Mouse (Mus musculus): Measurements from ENCODE around the gene Gm3435. TPM values are rescaled to one million over a fixed set of nuclear protein-coding genes. Genes with fewer than 3 reads are reported as not detected.
"Not testable (repeated sequence)": the region's sequence is repeated elsewhere in the genome, so short reads cannot be mapped to it uniquely, and the experiment has no call there.

Gene Gm3435
- polyA plus RNA-seq, 1 experiment from 2014 or later = 3.7 TPM

DNA sequence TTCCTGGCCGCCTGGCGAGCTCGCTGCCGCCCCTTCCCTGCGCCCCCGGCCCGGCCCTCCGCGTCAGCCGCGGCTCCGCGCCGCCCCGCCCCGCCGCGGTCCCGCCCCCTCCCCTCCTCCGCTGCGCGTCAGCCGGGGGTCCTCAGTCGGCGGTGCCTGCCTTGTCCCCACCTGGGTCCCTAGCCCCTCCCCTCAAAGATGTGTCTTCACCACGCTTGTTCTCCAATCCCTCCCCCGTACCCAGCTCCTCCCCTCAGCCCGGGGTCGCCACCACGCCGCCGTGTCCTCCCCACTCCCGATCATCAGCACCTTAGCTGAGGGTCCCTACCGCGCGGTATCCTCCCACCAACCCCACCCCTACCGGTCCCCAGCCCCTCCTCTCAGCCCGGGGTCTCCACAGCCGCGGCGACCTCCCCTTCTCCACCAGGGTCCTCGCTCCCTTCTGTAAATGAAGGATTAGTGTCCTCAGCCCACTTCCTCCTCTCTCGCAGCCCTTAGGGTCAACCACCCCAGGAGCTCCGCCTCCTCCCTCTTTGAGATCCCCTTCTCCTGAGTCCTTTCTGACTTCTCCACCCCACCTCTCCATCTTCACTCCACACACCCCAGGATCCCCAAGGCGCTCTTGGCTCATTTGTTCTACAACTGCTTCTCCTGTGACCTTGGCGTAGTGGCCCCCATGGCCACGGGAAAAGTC, 16.7 kb upstream of the Gm3435 start:
- no CpG with 5 or more reads among the region's 47 CpGs for WGBS
- not testable (repeated sequence) for H3K4me3 ChIP-seq (ENCODE audit: low read depth, low read length); H3K27ac ChIP-seq (ENCODE audit: low read depth); H3K9me3 ChIP-seq (ENCODE audit: low read depth, low read length); H3K27me3 ChIP-seq (ENCODE audit: insufficient read depth, low read length); DNase-seq; H3K4me1 ChIP-seq (ENCODE audit: insufficient read depth); H3K4me2 ChIP-seq; H3K36me3 ChIP-seq (ENCODE audit: insufficient read depth); H3K9ac ChIP-seq
- ATAC-seq (ENCODE audit: insufficient read depth) = peak; percentile 84

DNA sequence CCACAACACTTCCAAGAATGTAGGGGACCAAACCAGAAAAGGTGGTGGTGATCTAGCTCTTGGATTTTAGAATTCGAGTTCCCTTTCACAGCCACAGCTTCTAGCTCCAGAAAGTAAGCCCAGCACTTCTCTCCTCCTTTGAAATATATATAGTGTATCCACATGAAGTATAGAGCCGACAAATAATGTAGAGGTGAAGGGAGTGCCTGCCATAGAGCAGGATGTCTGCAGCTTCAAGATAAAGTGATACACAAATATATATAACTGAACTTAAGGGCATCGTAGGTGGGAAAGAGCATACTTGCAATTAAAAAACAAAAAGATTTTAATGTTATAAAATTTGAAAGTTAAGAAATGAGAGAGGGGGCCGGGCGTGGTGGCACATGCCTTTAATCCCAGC, 15.8 kb upstream of the Gm3435 start:
- not testable (repeated sequence) for H3K9me3 ChIP-seq (ENCODE audit: low read depth, low read length); H3K4me3 ChIP-seq (ENCODE audit: low read depth, low read length); H3K4me1 ChIP-seq (ENCODE audit: insufficient read depth); ATAC-seq (ENCODE audit: insufficient read depth); H3K27me3 ChIP-seq (ENCODE audit: insufficient read depth, low read length); H3K27ac ChIP-seq (ENCODE audit: low read depth); H3K9ac ChIP-seq; DNase-seq; H3K4me2 ChIP-seq; H3K36me3 ChIP-seq (ENCODE audit: insufficient read depth)
- no CpG with 5 or more reads among the region's 5 CpGs for WGBS

DNA sequence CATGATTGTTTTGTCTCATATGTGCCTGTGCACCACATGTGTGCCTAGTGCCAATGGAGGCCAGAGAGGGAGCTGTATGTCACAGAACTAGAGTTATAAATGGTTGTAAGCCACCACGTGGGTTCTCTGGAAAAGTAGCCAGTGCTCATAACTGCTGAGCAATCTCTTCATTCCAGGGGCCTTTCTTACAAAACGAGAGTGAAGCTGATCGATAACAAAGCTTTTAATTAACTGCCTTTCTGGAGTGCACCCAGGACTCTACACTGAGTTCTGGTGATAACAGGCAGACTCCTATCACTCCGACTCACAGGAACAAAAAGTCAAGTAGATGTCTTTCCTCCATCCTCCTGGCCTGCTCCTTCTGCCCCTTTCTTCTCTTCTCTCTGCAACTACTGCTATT, 9.9 kb upstream of the Gm3435 start:
- H3K9ac ChIP-seq; H3K27ac ChIP-seq (ENCODE audit: low read depth); H3K4me1 ChIP-seq (ENCODE audit: insufficient read depth); H3K4me3 ChIP-seq (ENCODE audit: low read depth, low read length); ATAC-seq (ENCODE audit: insufficient read depth); DNase-seq; H3K27me3 ChIP-seq (ENCODE audit: insufficient read depth, low read length); H3K4me2 ChIP-seq; H3K9me3 ChIP-seq (ENCODE audit: low read depth, low read length); H3K36me3 ChIP-seq (ENCODE audit: insufficient read depth): not testable (repeated sequence)
- no CpG with 5 or more reads among the region's 4 CpGs for WGBS

DNA sequence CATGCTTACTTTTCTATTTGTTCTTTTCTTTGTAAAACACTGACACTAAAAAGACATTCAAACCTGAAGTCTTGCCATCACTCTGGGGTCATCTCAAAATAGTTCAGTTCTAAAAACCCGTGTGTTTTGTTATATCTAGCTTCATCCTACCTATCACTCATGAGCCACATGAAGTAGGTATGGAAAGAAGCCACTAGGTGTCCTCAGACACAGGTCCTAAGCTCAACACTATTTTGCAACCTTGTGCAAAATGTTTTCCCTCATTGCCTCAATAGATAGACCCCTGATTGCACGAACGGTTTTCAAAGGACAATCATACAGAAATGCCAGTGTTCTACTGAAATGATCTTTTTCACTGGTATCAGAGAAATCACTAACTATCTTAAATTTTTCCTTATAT, 888 bp upstream of the Gm3435 start:
- not testable (repeated sequence) for H3K4me2 ChIP-seq; H3K36me3 ChIP-seq (ENCODE audit: insufficient read depth); H3K4me1 ChIP-seq (ENCODE audit: insufficient read depth); H3K9ac ChIP-seq; H3K4me3 ChIP-seq (ENCODE audit: low read depth, low read length); ATAC-seq (ENCODE audit: insufficient read depth); H3K27ac ChIP-seq (ENCODE audit: low read depth); H3K27me3 ChIP-seq (ENCODE audit: insufficient read depth, low read length); H3K9me3 ChIP-seq (ENCODE audit: low read depth, low read length); DNase-seq
- WGBS = no CpG with 5 or more reads among the region's 3 CpGs

DNA sequence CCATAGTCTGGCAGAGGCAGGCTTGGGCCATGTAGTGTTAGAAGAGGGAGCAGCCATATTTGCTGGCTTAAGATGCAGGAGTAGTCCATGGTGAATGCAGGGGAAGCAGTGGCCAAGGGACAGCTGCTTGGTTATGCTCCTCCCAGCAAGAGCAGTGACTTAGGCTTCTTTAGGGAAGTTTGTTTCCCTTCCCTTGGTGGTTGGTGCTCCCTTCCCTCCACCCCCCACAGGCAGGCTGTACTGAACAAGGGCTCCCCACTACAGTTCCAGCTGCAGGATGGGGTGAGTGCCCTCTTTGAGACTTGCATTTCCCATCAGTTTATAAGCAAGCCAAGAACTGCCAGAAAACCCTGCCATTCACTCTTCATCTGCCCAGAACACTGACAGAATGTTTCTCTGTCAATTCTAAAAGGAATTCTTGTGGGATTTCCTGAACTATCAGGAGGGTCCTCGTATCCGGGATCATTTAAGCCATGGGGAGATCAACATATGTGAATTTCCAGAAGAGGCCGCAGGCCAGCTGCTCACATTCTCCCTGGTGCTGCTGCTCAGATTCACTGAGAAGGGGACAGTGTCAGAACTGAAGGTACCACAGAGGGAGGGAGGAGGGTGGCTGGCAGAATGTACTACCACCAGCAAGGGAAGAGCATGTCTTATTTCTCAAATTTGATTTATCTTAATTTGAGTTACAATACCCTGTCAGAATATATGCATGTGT, 11.7 kb downstream of the Gm3435 start:
- WGBS = 91% methylated on average over 3 of the region's 3 CpGs
- not testable (repeated sequence) for H3K27me3 ChIP-seq (ENCODE audit: insufficient read depth, low read length); H3K4me2 ChIP-seq; H3K9ac ChIP-seq; H3K9me3 ChIP-seq (ENCODE audit: low read depth, low read length); H3K4me1 ChIP-seq (ENCODE audit: insufficient read depth); ATAC-seq (ENCODE audit: insufficient read depth); H3K4me3 ChIP-seq (ENCODE audit: low read depth, low read length); H3K27ac ChIP-seq (ENCODE audit: low read depth); DNase-seq; H3K36me3 ChIP-seq (ENCODE audit: insufficient read depth)

DNA sequence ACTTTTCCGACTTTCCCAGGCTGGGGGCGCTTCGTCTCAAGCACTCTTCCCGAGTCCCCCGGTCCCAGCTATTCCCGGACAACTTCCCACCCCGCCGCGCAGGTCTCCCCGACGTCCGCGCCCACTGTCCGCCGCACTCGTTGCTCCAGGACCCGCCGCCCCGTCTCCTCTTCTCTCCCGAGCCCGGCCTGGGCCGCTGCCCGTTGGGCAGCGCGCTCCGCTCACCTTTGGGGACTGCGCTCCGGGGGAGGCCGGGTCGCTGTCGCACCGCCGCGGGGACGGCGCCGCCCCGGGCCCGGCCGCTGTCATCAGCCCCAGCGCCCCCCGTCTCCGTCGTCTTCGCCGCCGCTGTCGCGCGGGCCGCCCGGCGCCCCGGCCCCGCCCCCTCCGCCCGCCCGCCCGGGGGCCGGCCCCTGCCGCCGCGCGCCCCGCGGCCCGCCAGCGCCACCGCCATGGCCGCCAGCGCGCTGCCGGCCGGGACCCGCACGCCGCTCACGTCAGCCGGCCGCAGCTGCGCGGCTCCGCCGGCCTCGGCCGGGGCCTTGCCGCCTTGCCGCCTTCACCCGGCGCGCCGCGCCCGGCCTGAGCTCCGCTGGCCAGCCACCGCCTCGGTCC, 14.0 kb downstream of the Gm3435 start:
- not testable (repeated sequence) for DNase-seq; H3K4me2 ChIP-seq; H3K4me1 ChIP-seq (ENCODE audit: insufficient read depth); H3K27ac ChIP-seq (ENCODE audit: low read depth); H3K27me3 ChIP-seq (ENCODE audit: insufficient read depth, low read length); H3K9me3 ChIP-seq (ENCODE audit: low read depth, low read length); H3K36me3 ChIP-seq (ENCODE audit: insufficient read depth); H3K9ac ChIP-seq; H3K4me3 ChIP-seq (ENCODE audit: low read depth, low read length)
- ATAC-seq (ENCODE audit: insufficient read depth) = peak; percentile 77
- WGBS = no CpG with 5 or more reads among the region's 97 CpGs

DNA sequence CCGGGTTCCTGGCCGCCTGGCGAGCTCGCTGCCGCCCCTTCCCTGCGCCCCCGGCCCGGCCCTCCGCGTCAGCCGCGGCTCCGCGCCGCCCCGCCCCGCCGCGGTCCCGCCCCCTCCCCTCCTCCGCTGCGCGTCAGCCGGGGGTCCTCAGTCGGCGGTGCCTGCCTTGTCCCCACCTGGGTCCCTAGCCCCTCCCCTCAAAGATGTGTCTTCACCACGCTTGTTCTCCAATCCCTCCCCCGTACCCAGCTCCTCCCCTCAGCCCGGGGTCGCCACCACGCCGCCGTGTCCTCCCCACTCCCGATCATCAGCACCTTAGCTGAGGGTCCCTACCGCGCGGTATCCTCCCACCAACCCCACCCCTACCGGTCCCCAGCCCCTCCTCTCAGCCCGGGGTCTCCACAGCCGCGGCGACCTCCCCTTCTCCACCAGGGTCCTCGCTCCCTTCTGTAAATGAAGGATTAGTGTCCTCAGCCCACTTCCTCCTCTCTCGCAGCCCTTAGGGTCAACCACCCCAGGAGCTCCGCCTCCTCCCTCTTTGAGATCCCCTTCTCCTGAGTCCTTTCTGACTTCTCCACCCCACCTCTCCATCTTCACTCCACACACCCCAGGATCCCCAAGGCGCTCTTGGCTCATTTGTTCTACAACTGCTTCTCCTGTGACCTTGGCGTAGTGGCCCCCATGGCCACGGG, 14.7 kb downstream of the Gm3435 start:
- H3K4me2 ChIP-seq; H3K4me1 ChIP-seq (ENCODE audit: insufficient read depth); H3K36me3 ChIP-seq (ENCODE audit: insufficient read depth); H3K9ac ChIP-seq; H3K27ac ChIP-seq (ENCODE audit: low read depth); DNase-seq; H3K27me3 ChIP-seq (ENCODE audit: insufficient read depth, low read length); H3K9me3 ChIP-seq (ENCODE audit: low read depth, low read length); H3K4me3 ChIP-seq (ENCODE audit: low read depth, low read length): not testable (repeated sequence)
- ATAC-seq (ENCODE audit: insufficient read depth) = peak; percentile 85
- no CpG with 5 or more reads among the region's 48 CpGs for WGBS

DNA sequence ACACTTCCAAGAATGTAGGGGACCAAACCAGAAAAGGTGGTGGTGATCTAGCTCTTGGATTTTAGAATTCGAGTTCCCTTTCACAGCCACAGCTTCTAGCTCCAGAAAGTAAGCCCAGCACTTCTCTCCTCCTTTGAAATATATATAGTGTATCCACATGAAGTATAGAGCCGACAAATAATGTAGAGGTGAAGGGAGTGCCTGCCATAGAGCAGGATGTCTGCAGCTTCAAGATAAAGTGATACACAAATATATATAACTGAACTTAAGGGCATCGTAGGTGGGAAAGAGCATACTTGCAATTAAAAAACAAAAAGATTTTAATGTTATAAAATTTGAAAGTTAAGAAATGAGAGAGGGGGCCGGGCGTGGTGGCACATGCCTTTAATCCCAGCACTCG, 15.5 kb downstream of the Gm3435 start:
- H3K36me3 ChIP-seq (ENCODE audit: insufficient read depth); H3K4me1 ChIP-seq (ENCODE audit: insufficient read depth); H3K27me3 ChIP-seq (ENCODE audit: insufficient read depth, low read length); H3K4me2 ChIP-seq; ATAC-seq (ENCODE audit: insufficient read depth); H3K27ac ChIP-seq (ENCODE audit: low read depth); H3K4me3 ChIP-seq (ENCODE audit: low read depth, low read length); H3K9me3 ChIP-seq (ENCODE audit: low read depth, low read length); H3K9ac ChIP-seq; DNase-seq: not testable (repeated sequence)
- no CpG with 5 or more reads among the region's 6 CpGs for whole genome bisulfite sequencing

DNA sequence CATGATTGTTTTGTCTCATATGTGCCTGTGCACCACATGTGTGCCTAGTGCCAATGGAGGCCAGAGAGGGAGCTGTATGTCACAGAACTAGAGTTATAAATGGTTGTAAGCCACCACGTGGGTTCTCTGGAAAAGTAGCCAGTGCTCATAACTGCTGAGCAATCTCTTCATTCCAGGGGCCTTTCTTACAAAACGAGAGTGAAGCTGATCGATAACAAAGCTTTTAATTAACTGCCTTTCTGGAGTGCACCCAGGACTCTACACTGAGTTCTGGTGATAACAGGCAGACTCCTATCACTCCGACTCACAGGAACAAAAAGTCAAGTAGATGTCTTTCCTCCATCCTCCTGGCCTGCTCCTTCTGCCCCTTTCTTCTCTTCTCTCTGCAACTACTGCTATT, 21.4 kb downstream of the Gm3435 start:
- not testable (repeated sequence) for H3K9me3 ChIP-seq (ENCODE audit: low read depth, low read length); H3K4me1 ChIP-seq (ENCODE audit: insufficient read depth); ATAC-seq (ENCODE audit: insufficient read depth); H3K27ac ChIP-seq (ENCODE audit: low read depth); DNase-seq; H3K4me3 ChIP-seq (ENCODE audit: low read depth, low read length); H3K9ac ChIP-seq; H3K36me3 ChIP-seq (ENCODE audit: insufficient read depth); H3K27me3 ChIP-seq (ENCODE audit: insufficient read depth, low read length); H3K4me2 ChIP-seq
- no CpG with 5 or more reads among the region's 4 CpGs for WGBS

DNA sequence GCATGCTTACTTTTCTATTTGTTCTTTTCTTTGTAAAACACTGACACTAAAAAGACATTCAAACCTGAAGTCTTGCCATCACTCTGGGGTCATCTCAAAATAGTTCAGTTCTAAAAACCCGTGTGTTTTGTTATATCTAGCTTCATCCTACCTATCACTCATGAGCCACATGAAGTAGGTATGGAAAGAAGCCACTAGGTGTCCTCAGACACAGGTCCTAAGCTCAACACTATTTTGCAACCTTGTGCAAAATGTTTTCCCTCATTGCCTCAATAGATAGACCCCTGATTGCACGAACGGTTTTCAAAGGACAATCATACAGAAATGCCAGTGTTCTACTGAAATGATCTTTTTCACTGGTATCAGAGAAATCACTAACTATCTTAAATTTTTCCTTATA, 30.5 kb downstream of the Gm3435 start:
- not testable (repeated sequence) for DNase-seq

More for the DNA sequence above, 30.5 kb downstream of the Gm3435 start:
- H3K4me1 ChIP-seq (ENCODE audit: insufficient read depth); H3K4me2 ChIP-seq; H3K4me3 ChIP-seq (ENCODE audit: low read depth, low read length); H3K27ac ChIP-seq (ENCODE audit: low read depth); H3K27me3 ChIP-seq (ENCODE audit: insufficient read depth, low read length); H3K9me3 ChIP-seq (ENCODE audit: low read depth, low read length); ATAC-seq (ENCODE audit: insufficient read depth); H3K36me3 ChIP-seq (ENCODE audit: insufficient read depth); H3K9ac ChIP-seq: not testable (repeated sequence)
- WGBS = no CpG with 5 or more reads among the region's 3 CpGs

All from lung, embryonic 14.5 days (tissue).